Mouse (Mus musculus) thymus, postnatal 4 days (tissue): ENCODE measurements around the gene Fxyd4.

ENCODE experiments used
- DNase-seq: peaks from one replicate; pipeline ENCODE4 v3.0.0; 2021

Gene Fxyd4

DNA sequence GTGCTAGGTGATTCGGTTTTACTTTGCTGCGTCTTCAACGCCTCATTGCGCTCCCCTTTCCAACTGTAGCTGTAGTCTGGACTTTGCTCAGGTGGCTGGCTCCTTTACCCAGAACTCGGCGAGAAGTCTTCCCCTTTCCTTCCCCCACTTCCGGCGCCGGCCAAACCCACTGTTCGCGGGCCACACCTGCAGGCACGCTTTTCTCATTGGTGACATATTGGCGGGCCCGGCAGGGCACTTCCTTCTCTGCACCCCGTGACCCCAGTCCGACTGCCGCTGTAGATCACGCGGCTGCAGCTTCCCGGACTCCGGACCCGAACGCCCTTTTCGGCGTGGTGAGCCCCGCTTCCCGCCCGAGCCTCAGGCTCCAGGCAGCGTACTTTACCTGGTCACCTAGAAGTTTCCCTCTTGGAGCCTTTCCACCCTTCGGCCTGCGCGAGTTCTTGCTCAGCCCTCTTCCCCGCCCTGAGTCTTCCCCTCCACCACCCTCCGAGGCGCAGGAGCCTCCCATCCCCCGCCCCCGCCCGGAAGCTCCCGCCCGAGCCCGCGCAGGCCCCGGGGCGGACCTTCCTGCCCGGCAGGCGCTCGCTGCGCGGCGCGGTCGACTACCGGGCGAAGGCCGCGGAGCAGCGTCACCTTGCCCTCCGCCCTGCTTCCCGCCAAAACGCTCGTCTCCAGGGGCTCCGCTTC is 20.6 kb downstream of the Fxyd4 start:
- DNase-seq = peak; percentile 89

DNA sequence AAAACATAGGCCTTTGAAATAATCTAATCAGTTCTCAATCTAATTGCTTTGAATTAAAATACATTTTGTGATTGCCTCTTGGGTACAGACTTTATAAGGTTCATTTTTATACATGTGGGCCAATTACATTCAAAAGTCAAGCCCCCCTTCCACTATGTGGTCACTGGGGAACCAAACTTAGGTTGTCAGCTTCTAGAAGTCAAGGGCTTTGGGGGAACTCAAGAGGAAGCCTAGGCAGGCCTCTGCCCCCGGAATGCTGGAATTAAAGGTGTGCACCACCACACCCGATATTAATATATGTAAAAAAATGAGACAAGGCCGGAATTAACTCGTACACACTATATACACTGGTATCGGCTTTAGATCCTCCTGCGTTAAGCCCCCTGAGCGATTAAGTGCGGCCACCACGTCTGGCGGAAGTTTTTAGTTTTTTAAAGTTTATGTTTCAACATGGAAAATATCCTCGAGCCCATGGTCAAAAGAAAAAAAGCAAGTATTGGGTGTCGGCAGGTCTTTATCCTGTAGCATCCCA is 21.2 kb downstream of the Fxyd4 start:
- peak; percentile 25 for DNase-seq

DNA sequence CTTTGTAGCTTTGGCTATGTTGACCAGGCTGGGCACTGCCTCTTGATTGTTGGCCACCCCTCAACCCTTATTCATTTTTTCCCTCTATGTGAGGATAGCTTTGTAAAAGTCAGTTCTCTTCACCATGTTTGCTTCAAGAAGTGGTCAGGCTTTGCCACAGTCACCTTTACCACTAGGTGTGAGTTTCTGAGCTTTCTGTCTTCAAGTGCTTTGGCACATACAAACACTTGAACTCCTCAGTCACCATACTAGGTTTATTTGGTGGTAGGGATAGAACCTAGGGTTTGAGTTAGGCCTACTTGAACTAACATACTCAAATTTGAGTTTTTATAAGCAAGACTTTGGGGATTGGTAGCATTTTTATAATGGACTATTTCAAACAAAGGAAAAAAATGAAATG is 23.0 kb downstream of the Fxyd4 start:
- DNase-seq = no peak

DNA sequence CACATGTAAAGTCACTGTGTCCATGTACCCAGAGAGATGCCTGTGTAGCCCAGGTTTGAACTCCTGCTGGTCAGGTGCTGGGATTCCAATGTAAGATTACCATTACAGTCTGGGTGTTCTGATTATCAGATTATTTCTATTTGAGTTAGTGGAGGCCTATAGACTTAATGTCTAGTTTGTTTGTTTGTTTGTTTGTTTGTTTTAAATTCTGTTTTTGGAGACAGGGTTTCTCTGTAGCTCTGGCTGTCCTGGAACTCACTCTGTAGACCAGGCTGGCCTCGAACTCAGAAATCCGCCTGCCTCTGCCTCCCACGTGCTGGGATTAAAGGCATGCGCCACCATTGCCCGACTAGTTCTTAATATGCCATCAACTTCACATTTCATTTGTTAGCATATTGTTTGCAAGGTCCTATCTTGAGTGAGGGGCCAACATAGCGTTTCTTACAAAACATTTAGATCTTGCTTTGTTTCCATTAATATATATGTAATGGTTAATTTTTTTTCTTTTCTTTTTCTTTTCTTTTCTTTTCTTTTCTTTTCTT is 27.3 kb downstream of the Fxyd4 start:
- DNase-seq = no peak

DNA sequence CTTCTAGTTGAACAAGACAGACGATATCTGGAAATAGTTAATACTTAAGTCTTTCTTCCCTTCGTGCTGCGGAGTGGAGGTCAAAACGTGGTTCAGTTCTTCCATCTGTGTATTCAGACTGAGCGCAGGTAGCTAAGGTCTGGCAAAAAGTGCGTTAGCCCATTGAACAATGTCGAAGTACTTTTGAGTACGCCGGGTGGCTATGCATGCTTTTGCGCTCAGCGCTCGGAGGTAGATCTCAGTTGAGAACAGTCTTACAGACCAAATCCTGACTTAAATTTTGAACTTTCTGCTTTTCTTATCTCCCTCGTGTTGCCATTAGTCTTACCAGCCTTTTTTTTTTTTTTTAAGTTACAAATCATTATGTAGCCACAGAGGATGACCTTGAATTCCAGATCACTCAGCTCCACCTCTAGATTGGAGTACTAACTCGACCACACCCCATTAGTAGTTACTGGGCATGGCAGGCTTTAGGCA is 29.0 kb downstream of the Fxyd4 start:
- DNase-seq = peak; percentile 46

DNA sequence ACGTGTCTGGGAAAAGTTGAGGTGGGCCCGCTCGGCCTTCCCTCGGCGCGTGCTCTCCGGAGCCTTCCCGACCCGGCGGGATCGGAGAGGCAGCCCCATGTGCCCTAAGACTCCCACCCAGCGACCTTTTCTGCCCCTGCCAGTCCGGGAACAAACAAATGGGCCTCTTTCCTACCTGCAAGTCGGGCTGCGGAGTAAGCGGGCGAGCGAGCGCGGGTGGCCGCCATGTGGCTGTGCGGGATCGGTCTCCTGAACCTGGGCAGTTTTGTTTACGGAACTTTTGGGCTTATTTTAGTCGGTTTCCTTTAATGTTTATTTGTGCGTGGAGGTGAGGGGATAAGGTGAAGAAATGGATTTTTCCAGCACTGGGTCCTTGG is 29.5 kb downstream of the Fxyd4 start:
- peak; percentile 64 for DNase-seq

DNA sequence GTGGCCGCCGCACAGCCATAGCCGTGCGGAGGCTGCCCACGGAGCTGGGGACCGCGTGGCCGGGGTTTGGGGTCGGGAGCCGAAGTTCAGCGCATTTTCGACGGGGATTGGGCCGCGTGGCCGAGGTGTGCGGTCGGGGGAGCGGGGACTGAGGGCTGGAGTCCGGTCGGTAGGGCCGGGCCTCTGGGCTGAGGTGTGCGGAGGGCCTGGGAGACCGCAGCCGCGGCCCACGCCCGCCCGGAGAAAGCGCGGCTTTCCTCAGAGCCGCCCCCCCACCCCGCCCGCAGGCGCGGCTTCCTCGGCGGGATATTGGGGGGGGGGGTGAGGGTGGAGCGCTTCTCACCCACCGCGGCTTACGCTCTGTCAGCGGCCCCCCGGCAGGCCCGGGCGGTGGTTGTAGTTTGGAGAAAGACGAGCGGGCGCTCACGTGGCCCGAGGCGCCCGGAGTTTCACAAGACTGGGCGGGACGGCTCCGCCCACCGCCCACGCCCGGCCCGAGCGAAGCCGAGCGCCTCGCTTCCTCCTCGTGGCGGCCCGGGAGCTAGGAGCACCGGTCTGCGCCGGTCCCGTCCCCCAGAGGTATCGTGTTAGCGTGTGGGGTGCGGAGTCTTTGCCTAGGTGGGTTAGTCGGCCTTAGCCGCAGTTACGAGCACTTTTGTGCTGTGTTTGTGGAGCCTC is 30.1 kb downstream of the Fxyd4 start:
- DNase-seq = peak; percentile 92

DNA sequence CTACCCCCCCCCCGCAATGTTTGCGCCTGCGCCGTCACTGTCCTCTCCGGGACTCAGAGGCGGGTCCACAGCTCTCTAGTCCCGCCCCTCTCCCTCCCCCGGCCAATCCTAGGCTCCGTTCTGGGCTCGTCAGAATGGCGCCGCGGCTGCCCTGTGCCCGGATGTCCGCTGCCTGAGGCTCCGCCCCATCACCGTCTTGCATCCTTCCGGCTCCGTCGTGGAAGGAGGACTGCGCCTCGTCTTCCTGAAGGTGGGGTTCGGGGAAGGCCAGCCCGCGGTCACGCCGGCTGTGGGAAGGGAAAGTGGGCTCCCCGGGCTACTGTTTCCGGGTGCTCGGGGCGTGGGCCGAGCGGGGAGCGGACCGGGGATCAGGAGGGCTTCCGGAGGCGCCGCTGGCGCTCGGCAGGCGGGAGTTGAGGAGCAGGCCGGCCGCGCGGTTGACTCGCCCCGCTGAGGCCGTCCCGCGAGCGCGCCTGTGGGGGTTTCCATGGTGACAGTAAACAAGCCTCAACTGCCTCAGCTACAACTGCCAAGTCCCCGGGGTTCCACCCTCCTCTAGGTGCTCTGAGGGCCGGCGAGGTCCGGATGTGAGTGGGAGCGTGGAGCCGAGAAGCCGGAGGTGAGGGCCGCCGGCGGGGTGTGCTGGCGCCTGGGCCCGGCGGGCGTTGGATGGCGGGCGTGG is 30.8 kb downstream of the Fxyd4 start:
- peak; percentile 97 for DNase-seq

DNA sequence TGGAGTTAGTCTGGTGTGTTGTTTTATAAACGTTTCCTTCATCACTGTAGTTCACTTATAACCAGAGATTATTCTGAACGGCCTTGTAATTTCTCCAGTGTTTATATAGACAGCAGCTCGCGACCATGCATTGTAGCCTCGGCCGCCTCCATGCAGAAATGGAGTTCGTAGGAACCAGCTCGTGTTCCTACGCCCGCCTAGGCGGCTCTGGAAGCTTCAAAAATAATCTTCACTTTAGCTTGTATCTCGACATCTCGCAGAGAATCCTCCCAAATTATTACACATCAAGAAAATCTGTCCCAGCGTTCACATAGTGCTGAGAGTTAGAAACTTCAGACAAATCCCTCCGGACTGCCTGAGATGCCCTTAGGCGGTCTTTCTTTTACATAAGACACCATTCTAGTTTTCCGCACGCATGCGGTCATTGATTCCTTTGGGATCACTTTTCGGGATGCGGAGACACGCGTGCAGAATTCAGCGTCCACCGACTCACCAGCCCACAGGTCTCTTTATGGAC is 31.4 kb downstream of the Fxyd4 start:
- peak; percentile 54 for DNase-seq

DNA sequence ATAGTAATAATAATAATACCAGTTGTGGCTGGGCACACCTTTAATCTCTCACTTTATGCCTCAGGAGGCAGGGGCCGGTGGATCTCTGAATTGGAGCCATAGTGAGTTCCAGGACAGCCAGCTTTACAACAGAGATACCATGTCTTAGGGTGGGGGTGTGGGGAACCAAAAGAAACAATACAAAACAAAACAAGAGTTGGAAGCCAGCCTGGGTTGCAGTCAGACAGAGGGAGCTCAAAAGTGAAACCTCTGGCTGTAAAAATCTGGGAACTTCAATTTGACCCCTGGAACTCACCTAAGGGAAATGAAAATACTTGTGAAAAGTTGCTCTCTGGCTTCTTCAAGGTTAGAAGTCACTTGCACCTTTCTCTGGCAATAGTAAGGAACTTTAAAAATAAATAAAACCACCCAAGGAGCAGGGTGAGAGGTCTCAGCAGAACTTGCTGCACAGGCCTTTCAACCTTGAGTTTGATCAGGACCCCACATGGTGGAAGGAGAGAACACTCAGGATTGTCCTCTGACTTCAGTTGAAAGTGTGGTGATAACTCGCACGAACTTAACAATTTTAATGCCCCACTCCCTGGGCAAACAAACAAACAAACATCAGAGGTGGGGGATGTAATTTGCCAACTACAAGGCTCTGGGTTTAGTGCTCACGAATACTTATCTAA is 32.1 kb downstream of the Fxyd4 start:
- no peak for DNase-seq

DNA sequence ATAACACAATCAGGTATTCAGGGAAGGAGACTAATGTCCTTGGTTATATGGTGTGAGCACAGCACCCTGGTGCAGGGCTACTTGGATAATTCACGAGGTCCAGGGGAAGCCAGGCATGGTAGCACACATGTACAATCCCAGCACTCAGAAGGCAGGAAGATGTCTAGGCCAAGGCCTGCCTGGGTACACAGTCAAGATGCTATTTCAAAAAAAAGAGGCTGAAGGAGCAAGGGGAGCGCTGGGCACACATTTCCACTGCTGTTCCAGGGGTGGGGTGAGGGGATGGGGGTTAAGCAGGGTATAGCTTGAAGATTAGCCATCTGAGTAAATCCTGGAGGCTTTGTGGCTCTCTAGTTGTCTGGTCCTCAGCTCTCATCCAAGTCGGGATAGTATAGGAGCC is 33.7 kb downstream of the Fxyd4 start:
- no peak for DNase-seq

DNA sequence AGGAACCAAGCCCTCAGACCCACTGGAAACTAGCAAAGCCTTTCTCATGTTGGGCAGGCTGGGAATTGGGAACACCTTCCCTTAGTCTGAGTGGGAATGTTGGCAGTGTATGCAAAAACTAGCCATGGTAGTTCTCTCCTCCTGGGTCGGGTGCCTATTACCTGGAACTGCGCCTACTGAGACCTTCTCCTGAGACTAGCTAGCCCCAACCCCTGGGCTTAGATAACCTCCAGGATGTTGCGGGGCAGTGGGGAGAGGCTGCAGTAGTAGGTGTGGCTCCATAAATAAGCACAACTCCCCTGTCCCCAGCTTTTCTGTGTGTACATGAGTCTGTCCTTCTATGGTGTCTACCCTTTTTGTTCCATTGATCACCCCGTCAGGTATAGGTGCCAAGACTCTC is 34.9 kb downstream of the Fxyd4 start:
- DNase-seq = no peak

DNA sequence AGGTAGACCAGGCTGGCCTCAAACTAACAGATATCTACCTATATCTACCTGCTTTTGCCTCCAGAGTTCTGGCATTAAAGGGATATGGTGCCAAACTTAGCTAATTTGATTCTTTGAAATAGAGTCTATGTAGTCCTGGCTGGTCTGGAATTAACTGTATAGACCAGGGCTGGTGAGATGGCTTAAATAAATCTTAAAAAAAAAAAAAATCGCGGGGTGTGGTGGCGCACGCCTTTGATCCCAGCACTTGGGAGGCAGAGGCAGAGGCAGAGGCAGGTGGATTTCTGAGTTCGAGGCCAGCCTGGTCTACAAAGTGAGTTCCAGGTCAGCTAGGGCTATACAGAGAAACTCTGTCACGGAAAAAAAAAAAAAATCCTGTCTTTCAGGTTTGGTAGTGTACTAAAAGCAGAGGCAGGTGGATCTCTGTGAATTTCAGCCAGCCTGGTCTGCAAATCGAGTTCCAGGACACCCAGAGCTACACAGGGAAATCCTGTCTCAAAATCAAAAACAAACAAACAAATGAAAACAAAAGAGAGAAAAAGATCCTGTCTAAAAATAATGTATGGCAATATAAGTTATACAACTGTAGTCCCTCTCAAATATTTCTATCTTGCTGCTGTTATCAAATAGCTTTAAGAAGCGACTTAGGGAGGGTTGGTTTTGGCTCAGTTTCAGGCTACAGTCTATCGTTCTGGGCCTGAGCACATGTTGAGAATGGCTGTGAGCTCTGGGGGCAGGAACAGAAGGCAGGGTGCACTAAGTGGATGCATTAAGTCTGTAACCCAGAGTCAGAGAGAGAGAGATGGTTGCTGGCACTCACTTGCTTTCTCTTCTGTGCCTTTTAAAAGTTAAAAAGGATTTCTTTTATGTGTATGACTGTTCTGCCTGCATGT is 35.7 kb downstream of the Fxyd4 start:
- DNase-seq = no peak

DNA sequence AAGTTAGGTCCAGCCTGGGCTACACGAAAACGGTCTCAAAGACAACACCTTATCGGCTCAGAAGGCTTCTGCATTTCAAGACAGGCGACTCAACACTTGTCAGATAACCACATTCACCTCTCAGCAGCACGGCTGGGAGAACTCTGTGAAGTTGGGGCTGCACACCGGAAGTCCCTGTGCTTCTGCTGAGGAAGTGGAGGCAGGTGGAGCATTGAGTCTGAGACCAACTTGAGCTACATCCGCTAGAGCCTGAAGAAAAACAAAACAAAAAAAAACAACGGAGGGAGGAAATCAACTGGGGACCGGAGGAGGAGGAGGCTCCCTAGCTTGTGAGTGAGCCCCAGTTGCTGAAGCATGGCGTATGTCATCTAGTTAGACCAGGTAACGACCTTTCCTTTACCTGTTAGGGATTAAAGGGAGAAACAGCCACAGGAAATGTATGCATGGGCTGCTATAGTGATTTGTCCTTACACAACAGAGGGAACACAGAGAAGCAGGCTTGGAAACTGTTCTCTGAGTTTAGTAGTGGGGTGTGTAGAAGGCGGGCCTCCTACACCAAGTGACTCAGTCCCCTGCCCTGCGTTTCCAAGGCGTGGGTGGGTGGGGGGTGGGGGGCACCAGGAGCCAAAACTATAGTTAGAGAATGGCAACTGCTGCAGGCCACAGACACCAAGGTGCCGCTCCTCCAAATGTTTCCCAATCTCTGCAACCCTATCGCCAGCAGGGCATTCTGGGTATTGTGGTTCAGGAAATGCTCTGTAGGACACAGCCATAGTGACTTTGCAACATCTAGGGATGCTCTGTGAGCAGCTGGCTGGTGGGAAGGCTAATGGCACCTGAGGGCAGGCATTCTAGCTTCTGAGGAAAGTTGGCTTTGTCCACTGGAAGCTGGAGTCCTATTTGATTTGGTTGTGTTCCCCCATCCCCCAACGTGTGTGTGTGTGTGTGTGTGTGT is 37.1 kb downstream of the Fxyd4 start, which contains the start of gene Hnrnpf:
TSS of gene Hnrnpf (plus strand) at position 199 of the 955 bp plus-strand sequence.
- peak; percentile 75 for DNase-seq

DNA sequence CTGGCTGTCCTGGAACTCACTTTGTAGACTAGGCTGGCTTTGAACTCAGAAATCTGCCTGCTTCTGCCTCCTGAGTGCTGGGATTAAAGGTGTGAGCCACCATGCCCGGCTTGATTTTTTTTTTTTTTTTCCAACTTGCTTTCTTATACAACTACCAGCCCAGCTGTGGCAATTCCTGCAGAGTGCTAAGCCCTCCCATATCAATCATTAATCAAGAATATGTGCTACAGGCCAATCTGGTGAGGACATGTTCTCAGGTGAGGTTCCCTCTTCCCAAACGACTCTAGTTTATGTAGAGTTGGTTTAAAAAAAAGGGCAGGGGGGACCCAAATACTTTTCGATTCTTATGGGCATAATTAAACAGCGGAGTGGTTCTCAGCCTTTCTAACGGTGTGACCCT is 39.7 kb downstream of the Fxyd4 start:
- no peak for DNase-seq

DNA sequence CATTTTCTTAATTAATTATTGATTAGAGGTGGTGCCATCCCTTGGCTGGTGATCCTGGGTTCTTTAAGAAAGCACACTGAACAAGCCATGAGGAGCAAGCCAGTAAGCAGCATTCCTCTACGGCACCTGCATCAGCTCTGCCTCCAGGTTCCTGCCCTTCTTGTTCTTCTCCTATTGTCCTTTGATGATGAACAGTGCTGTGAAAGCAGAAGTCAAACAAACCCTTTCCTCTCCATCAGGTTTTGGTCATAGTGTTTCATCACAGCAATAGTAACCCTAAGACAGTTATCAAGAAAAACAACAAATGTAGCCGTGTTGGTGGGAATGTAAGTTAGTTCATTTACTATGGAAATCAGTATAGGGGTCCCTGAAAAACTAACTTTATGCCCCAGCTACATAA is 44.1 kb downstream of the Fxyd4 start:
- DNase-seq = no peak

DNA sequence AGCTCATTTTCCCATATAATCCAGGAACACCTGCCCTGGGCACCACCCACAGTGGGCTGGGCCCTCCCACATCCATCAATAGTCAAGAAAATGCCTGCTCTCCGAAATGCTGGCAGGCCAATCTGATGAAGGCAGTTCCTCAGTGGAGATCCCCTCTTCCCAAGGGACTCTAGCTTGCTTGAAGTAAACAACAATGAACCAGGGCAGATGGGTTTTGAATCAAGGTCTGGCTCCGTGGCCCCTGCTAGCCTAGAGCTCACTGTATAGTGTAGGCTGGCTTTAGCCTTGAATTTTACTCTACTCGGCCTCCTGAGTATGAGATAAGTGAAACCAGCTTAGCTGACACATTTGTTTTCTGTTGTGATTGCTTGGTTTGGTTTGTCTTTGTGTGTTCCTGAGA is 45.1 kb downstream of the Fxyd4 start:
- DNase-seq = no peak

DNA sequence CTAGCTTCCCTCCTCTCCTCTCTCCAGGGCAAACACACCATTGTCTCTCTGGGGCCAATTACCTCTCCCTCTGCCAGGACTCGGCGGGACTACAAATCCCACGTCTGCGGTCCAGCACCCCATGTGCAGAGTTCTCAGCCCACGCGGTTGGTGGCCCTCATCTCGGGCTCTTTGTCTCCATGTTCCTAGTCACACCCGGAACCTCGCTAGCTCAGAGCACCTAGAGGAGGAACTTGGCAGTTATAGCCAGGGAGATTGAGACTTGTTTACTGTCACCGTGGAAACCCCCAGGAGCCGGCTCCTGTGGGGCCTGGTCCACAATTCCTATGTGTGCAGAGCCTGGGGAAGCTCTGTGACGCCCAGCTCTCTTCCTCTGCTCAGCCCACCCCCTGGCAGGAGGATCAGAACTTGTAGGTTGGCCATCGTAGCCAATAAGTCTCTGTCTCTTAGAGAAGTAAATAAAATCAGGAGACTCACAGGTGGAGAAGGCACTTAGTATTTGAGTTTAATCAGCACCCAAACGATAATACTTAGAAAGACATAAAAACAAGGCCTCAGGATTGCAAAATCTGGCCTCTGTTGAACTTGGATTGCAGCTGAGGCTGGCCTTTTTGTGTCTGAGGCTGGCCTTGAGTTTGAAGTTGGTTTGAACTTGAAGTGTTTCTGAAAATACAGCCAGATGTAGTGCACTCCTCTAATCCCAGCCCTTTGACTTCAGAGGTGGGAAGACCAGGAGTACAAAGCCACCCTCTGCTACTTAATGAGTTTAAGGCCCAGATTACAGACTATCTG is 45.9 kb downstream of the Fxyd4 start:
- DNase-seq = peak; percentile 30

DNA sequence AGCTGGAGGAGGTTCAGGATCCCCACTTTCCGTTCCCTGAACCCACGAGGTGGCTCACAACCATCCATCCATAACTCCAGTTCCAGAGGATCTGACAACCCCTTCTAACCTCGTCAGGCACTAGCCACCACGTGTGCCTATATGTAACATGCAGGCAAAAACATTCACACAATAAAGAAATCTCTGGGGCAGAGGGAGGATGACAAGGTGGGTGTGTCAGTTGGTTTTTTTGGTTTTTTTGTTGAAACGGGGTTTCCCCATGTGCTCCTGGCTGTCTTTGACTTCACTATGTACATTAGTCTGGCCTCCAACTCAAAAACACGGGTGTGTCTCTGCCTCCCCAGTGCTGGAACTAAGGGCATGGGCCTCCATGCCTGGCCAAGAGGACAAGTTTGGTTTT is 47.2 kb downstream of the Fxyd4 start:
- DNase-seq = no peak
